Mouse (Mus musculus) ES-Bruce4 (cell line): ENCODE measurements around the gene Fosl1. TPM values are rescaled to one million over a fixed set of nuclear protein-coding genes. Genes with fewer than 3 reads are reported as not detected.
A peak's percentile ranks its signal among the peaks of the same experiment; 100 is the strongest.

Experiments
- H3K27ac ChIP-seq: 2 replicates; pipeline ENCODE4 v1.5.1; 2012; ENCODE audit warnings: low read length, inconsistent platforms; ENCODE audit not compliant: insufficient read depth
- H3K27me3 ChIP-seq: 2 replicates; pipeline ENCODE4 v1.6.1; 2012; ENCODE audit warnings: mild to moderate bottlenecking, low read length, inconsistent platforms; ENCODE audit not compliant: control insufficient read depth, poor library complexity, insufficient read depth, severe bottlenecking
- H3K36me3 ChIP-seq: 2 replicates; pipeline ENCODE4 v1.6.1; 2012; ENCODE audit warnings: inconsistent platforms, mild to moderate bottlenecking, low read length, moderate library complexity; ENCODE audit not compliant: control insufficient read depth, poor library complexity, insufficient read depth, severe bottlenecking
- H3K4me1 ChIP-seq: one replicate; pipeline ENCODE4 v1.8.1; 2011; ENCODE audit warnings: low read length; ENCODE audit not compliant: control insufficient read depth, insufficient read depth
- H3K4me3 ChIP-seq: 2 replicates; pipeline ENCODE4 v1.5.1; 2011; ENCODE audit warnings: low read depth, mild to moderate bottlenecking, low read length
- H3K9ac ChIP-seq: 2 replicates; pipeline ENCODE4 v1.6.1; 2012; ENCODE audit warnings: low read depth, mild to moderate bottlenecking, inconsistent platforms; ENCODE audit not compliant: poor library complexity, severe bottlenecking
- H3K9me3 ChIP-seq: replicated peaks from 2 replicates; pipeline ENCODE4 v1.6.1; 2012; ENCODE audit warnings: mild to moderate bottlenecking, low read length, inconsistent platforms; ENCODE audit not compliant: control insufficient read depth, poor library complexity, insufficient read depth, severe bottlenecking
- CTCF ChIP-seq: IDR thresholded peaks from one replicate; pipeline ENCODE4 v1.8.1; 2011; ENCODE audit warnings: low read depth, low read length
- EP300 ChIP-seq: IDR thresholded peaks from 2 replicates; pipeline ENCODE4 v1.6.1; 2011; ENCODE audit warnings: low read depth, low read length; ENCODE audit not compliant: insufficient read depth
- POLR2A ChIP-seq: IDR thresholded peaks from one replicate; pipeline ENCODE4 v1.8.1; 2011; ENCODE audit warnings: low read length; ENCODE audit not compliant: insufficient read depth
- polyA plus RNA-seq: library from polyadenylated mRNA; stranded (reverse); fragments of >200 nt; gene quantifications from 2 replicates; pipeline ENCODE4 v1.2.4, GENCODE M21; 2011; ENCODE audit warnings: low read depth; ENCODE audit not compliant: missing spikeins, insufficient read depth, insufficient read length

Gene Fosl1
- polyA plus RNA-seq, 1 experiment, result 1.3 TPM

DNA sequence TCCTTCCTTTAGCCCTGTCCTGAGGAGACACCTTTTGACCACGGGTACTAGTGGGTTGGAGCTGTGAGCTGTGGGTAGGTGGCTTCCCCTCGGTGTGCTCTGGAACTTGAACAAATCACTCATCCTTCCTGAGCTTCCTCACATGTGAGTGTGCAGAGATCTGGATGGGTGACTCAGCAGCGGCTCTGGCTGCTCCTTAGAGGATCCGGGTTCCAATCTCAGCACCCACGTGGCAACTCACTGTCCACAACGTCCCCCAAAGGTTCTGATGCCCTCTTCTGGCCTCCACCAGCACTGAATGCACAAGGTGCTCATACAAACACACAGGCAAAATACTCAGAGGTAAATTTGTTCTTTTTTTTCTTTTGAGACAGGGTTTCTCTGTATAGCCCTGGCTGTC, 4.4 kb downstream of the Fosl1 start:
- H3K4me3 ChIP-seq, result no peak overlapping the region
- H3K27me3 ChIP-seq, result no peaks in the 10 kb centered on the region
- no peak for TF ChIP-seq POLR2A
- TF ChIP-seq EP300, result no peak
- no peak for TF ChIP-seq CTCF
- no peaks in the 10 kb centered on the region for H3K4me1 ChIP-seq
- no peaks in the 10 kb centered on the region for H3K9me3 ChIP-seq
- no peak overlapping the region for H3K27ac ChIP-seq
- no peak overlapping the region for H3K9ac ChIP-seq
- H3K36me3 ChIP-seq, result no peaks in the 10 kb centered on the region; the same call in 1 of the 2 replicates

DNA sequence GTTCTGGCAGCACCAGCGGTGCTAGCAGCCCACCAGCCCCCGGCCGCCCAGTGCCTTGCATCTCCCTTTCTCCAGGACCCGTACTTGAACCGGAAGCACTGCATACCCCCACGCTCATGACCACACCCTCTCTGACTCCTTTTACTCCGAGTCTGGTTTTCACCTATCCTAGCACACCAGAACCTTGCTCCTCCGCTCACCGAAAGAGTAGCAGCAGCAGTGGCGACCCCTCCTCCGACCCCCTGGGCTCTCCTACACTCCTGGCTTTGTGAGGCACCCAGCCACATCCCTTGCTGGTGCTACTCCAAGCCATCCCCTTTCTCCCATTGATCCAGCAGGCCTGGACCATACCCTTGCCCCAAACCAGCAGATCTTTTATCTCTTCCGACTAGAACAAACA, 7.7 kb downstream of the Fosl1 start:
- TF ChIP-seq POLR2A (no peak), CTCF (no peak)
- Histone ChIP-seq H3K4me3 (peak overlapping the region; percentile 2; the same call in 1 of the 2 replicates), H3K9ac (no peak overlapping the region), H3K27me3 (no peaks in the 10 kb centered on the region), H3K4me1 (no peaks in the 10 kb centered on the region), H3K9me3 (no peaks in the 10 kb centered on the region), H3K27ac (no peak overlapping the region), H3K36me3 (no peaks in the 10 kb centered on the region; the same call in 1 of the 2 replicates)

DNA sequence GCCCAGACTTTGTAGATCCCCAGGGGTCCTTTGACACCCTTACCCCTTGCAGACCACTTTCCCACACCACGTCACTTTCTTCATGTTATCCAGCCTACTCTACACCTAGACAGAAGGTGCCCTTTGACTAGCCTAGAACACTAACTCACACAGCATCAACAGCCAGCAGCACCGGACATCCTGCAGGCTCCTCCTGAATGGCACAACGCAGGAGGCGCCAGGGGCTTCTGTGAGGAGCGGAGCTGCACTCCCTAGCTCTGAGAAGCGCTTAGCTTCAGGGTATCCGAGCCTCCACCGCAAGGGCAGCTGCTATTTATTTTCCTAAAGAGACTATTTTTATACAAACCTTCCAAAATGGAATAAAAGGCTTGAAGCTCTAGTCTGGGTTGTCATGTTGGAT, 8.2 kb downstream of the Fosl1 start:
- H3K9ac ChIP-seq, result peak overlapping the region; percentile 86; the same call in 1 of the 2 replicates

DNA sequence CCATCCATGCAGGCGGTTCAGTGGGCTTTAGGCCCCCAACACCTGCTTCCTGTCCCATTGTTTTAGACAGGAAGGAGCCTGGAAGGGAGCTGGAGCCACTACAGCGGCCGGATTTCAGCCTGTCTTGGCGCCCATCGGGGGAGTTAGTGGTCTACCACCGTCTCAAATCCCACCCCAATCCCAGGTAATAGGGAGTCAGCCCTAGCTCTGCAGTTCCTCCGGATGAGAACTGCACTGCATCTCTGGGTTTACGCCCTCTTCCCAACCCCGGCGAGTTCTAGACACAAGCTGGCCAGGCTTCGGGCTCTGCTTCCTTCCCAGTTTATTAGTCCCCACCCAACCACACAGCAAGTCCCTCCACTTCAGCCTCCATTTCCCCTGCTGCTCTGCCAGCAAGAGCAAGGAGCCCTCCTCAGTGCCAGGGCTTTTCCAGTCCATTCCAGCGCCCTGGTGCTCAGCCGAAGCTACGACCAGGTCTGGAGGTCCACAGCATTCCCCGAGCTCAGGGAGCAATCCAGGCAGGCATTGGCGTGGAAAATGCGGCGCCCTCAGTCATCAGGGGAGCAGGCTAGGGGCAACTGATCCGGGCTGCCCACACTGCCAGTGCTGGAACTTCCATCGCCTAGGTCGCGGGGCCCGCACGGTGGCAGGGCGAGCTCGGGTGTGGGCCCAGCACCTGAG, 9.0 kb downstream of the Fosl1 start:
- Histone ChIP-seq H3K36me3 (no peaks in the 10 kb centered on the region; the same call in 1 of the 2 replicates), H3K4me3 (peak overlapping the region; percentile 64), H3K9ac (peak overlapping the region; percentile 86), H3K9me3 (no peaks in the 10 kb centered on the region), H3K4me1 (no peaks in the 10 kb centered on the region), H3K27ac (no peak overlapping the region), H3K27me3 (no peaks in the 10 kb centered on the region)
- TF ChIP-seq EP300, result no peak
- TF ChIP-seq POLR2A, result no peak
- no peak for TF ChIP-seq CTCF

More for the DNA sequence above, 8.2 kb downstream of the Fosl1 start:
- Histone ChIP-seq H3K36me3 (no peaks in the 10 kb centered on the region; the same call in 1 of the 2 replicates), H3K4me3 (no peak overlapping the region), H3K4me1 (no peaks in the 10 kb centered on the region), H3K27ac (no peak overlapping the region), H3K9me3 (no peaks in the 10 kb centered on the region), H3K27me3 (no peaks in the 10 kb centered on the region)
- TF ChIP-seq POLR2A, result no peak
- TF ChIP-seq EP300, result no peak
- TF ChIP-seq CTCF, result no peak

DNA sequence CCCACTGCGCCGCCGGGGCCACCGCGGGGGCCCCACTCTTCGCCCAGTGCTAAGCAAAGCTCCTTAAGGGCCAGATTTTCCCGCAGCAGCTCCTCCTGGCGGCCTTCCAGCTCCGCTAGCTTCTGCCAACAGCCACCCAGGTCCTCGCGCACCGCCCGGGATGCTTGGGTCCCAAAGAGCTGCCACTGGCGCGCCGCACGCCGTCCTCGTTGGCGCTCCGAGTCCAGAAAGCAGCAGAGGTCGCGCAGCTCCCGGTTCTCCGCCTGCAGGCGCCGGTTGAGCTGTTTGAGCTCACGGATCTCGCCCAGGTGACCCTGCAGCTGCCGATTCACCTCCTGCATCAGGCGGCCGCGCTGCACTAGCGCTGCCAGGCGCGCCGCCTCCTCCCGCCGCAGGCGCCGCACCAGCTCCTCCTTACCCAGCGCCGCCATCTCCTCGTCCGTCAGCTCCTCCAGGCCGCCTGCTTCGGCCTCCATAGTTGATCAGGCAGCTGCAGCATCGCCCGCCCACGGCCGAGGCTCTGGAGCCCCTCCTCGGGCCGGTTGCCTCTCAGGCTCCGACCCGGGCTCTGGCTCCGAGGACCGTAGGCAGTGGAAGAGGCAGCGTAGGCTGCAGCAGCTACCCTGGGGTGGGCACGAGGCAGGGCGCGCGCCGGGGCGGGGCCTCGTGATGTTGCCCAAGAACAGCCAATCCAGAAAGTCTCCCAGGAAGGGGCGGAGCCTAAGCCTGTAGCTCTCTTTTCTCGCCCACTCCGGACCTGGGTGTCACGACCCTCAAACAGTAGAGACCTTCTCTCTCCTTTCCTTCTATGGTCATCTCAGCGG, 9.8 kb downstream of the Fosl1 start:
- peak overlapping the region; percentile 64 for H3K4me3 ChIP-seq
- no peaks in the 10 kb centered on the region; the same call in 1 of the 2 replicates for H3K36me3 ChIP-seq
- no peak overlapping the region for H3K27ac ChIP-seq
- no peaks in the 10 kb centered on the region for H3K27me3 ChIP-seq
- TF ChIP-seq POLR2A (peak; percentile 85), CTCF (no peak)
- H3K9ac ChIP-seq, result peak overlapping the region; percentile 86
- no peaks in the 10 kb centered on the region for H3K9me3 ChIP-seq
- no peaks in the 10 kb centered on the region for H3K4me1 ChIP-seq

DNA sequence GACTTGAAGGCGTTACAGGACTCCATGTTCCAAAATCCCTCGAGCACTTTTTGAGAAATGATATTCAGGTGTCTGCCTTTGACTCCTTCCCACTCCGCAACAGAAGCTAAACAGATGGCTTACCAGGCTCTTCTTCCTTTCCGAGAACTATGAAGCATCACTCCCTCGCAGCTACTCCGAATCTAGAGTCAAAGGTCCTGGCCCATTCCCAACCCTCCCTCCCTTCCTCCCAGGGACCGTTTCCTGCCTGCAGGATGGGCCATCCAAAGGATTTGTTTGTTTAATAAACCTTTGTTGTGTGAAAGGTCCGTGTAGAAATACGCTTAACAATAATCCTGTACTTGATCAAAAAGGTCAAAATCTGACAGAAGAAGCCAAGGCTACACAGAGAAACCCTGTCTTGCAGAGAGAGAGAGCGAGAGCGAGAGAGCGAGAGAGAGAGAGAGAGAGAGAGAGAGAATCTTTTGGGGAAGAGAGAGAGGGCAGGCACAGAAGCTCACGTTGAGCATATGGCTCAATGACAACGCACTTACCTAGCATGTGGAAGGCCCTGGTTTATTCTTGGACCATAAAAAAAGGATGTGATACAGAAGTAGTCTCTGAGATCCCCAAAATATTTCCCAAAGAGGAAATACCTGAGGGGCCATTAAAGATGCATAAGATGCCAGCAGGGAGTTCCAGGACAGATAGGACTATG, 10.5 kb downstream of the Fosl1 start, which contains the start of gene Ccdc85b:
Ccdc85b (minus strand) TSS at position 149 of the 697 bp plus-strand sequence.
- TF ChIP-seq CTCF (no peak), EP300 (no peak), POLR2A (no peak)
- Histone ChIP-seq H3K27ac (no peak within 1 kb of the TSS), H3K36me3 (no peaks in the 10 kb centered on the region; the same call in 1 of the 2 replicates), H3K27me3 (no peaks in the 10 kb centered on the region), H3K4me3 (peak within 1 kb of the TSS; percentile 64), H3K9me3 (no peaks in the 10 kb centered on the region), H3K9ac (peak within 1 kb of the TSS; percentile 86), H3K4me1 (no peaks in the 10 kb centered on the region)
